Mouse (Mus musculus) lung, postnatal 25 days (tissue): Measurements from ENCODE around the gene Hist2h2aa2.
"Not testable (repeated sequence)": the region's sequence is repeated elsewhere in the genome, so short reads cannot be mapped to it uniquely, and the experiment has no call there.

Source experiments
- DNase-seq: peaks from one replicate; pipeline ENCODE4 v3.0.0; 2022; ENCODE audit warnings: low spot score

Gene Hist2h2aa2

GRCm38 (mm10) chr3:96261623-96262022 lies 21.5 kb upstream of the Hist2h2aa2 start:
- no peak for DNase-seq

GRCm38 (mm10) chr3:96260220-96260619 lies 20.1 kb upstream of the Hist2h2aa2 start:
- no peak for DNase-seq

- DNase-seq = peak; percentile 44
These were observed 17.1 kb upstream of the Hist2h2aa2 start for GRCm38 (mm10) chr3:96257190-96257589.

GRCm38 (mm10) chr3:96255926-96256593 lies 16.0 kb upstream of the Hist2h2aa2 start:
- DNase-seq = no peak

GRCm38 (mm10) chr3:96254683-96255355 lies 14.7 kb upstream of the Hist2h2aa2 start:
- DNase-seq = no peak

GRCm38 (mm10) chr3:96251787-96252186 lies 11.7 kb upstream of the Hist2h2aa2 start:
- no peak for DNase-seq

GRCm38 (mm10) chr3:96250890-96251289 lies 10.8 kb upstream of the Hist2h2aa2 start:
- no peak for DNase-seq

- DNase-seq = no peak
These were observed 8.9 kb upstream of the Hist2h2aa2 start for GRCm38 (mm10) chr3:96249034-96249345.

GRCm38 (mm10) chr3:96248141-96249033 lies 8.3 kb upstream of the Hist2h2aa2 start:
- DNase-seq = no peak

- DNase-seq = no peak
These were observed 7.5 kb upstream of the Hist2h2aa2 start for GRCm38 (mm10) chr3:96247356-96248140.

- not testable (repeated sequence) for DNase-seq
These were observed 6.4 kb upstream of the Hist2h2aa2 start, which contains the start of gene Hist2h3c1 for GRCm38 (mm10) chr3:96246427-96246856. Gene Hist2h3c1, plus strand, starts transcription at chr3:96246685.

GRCm38 (mm10) chr3:96246018-96246417 lies 5.9 kb upstream of the Hist2h2aa2 start:
- not testable (repeated sequence) for DNase-seq

- DNase-seq = peak; percentile 88
These were observed 5.2 kb upstream of the Hist2h2aa2 start, which contains the start of gene Hist2h2aa1 for GRCm38 (mm10) chr3:96245003-96245886. Gene Hist2h2aa1, plus strand, starts transcription at chr3:96245497.

- no peak for DNase-seq
These were observed 4.0 kb upstream of the Hist2h2aa2 start for GRCm38 (mm10) chr3:96243921-96244572.

- DNase-seq = no peak
These were observed 722 bp upstream of the Hist2h2aa2 start for GRCm38 (mm10) chr3:96240799-96241197.

GRCm38 (mm10) chr3:96238954-96239793 lies 902 bp downstream of the Hist2h2aa2 start, which contains the start of gene Hist2h3c2:
Gene Hist2h3c2, minus strand, starts transcription at chr3:96239127.
- DNase-seq = not testable (repeated sequence)

GRCm38 (mm10) chr3:96237904-96238511 lies 2.1 kb downstream of the Hist2h2aa2 start:
- no peak for DNase-seq

- no peak for DNase-seq
These were observed 2.7 kb downstream of the Hist2h2aa2 start for GRCm38 (mm10) chr3:96237335-96237903.
